Mouse (Mus musculus): ENCODE results near the gene Maea. TPM values are rescaled to one million over a fixed set of nuclear protein-coding genes. Genes with fewer than 3 reads are reported as not detected.

The Maea gene
- total RNA-seq, 4 experiments from 2014 or later = 91.7 to 104 (median 98.1) TPM

- DNase-seq (ENCODE audit: low spot score in 2 of 2) = no peak
Observed at GRCm38 (mm10) chr5:33357494-33357893, 22.2 kb downstream of the Maea start.

- DNase-seq (ENCODE audit: low spot score in 2 of 2) = no peak
Observed at GRCm38 (mm10) chr5:33358467-33358866, 23.2 kb downstream of the Maea start.

GRCm38 (mm10) chr5:33363263-33363662 is 28.0 kb downstream of the Maea start:
- no peak for DNase-seq (ENCODE audit: low spot score in 2 of 2)

- DNase-seq (ENCODE audit: low spot score in 2 of 2) = no peak
Observed at GRCm38 (mm10) chr5:33368651-33369050, 33.3 kb downstream of the Maea start.

- DNase-seq (ENCODE audit: low spot score in 2 of 2) = no peak
Observed at GRCm38 (mm10) chr5:33371137-33371536, 35.8 kb downstream of the Maea start.

GRCm38 (mm10) chr5:33371668-33372067 is 36.4 kb downstream of the Maea start:
- DNase-seq (ENCODE audit: low spot score in 2 of 2) = no peak

- DNase-seq (ENCODE audit: low spot score in 2 of 2) = no peak
Observed at GRCm38 (mm10) chr5:33372331-33373038, 37.2 kb downstream of the Maea start.

- DNase-seq (ENCODE audit: low spot score in 2 of 2) = no peak
Observed at GRCm38 (mm10) chr5:33377176-33377575, 41.9 kb downstream of the Maea start.

GRCm38 (mm10) chr5:33377801-33378301 is 42.5 kb downstream of the Maea start:
- DNase-seq (ENCODE audit: low spot score in 2 of 2) = peak in 1 of 2 experiments; percentile 50

- peak; percentile 97 to 98 for DNase-seq (ENCODE audit: low spot score in 2 of 2)
Observed at GRCm38 (mm10) chr5:33378302-33378854, 43.1 kb downstream of the Maea start, which contains the start of gene Uvssa. Gene Uvssa (plus strand): TSS chr5:33378549.

- no peak for DNase-seq (ENCODE audit: low spot score in 2 of 2)
Observed at GRCm38 (mm10) chr5:33387550-33387949, 52.2 kb downstream of the Maea start.

GRCm38 (mm10) chr5:33393803-33394202 is 58.5 kb downstream of the Maea start:
- peak; percentile 66 to 68 for DNase-seq (ENCODE audit: low spot score in 2 of 2)

GRCm38 (mm10) chr5:33395693-33396092 is 60.4 kb downstream of the Maea start:
- no peak for DNase-seq (ENCODE audit: low spot score in 2 of 2)

GRCm38 (mm10) chr5:33396828-33397227 is 61.5 kb downstream of the Maea start:
- no peak for DNase-seq (ENCODE audit: low spot score in 2 of 2)

- DNase-seq (ENCODE audit: low spot score in 2 of 2) = no peak
Observed at GRCm38 (mm10) chr5:33400819-33401218, 65.5 kb downstream of the Maea start.

GRCm38 (mm10) chr5:33420313-33420712 is 85.0 kb downstream of the Maea start:
- DNase-seq (ENCODE audit: low spot score in 2 of 2) = no peak

Other genes starting within 250 kb of the Maea start
- not detected for gene Slc5a1, start 231.3 kb upstream of the Maea start, total RNA-seq (2022)
- under 1 TPM in 1 of 4 experiments, not detected in 3; 0.46 TPM for gene Spon2, start 117.1 kb upstream of the Maea start, total RNA-seq (2022)
- gene Ctbp1, start 60.5 kb upstream of the Maea start, total RNA-seq (2022) = 100 to 1,000 TPM; 306 to 326 (median 313) TPM
- gene Uvssa, start 43.0 kb downstream of the Maea start, total RNA-seq (2022) = 1 to 10 TPM; 7.2 to 8.5 (median 8.0) TPM
- not detected for gene Nkx1-1, start 98.5 kb downstream of the Maea start, total RNA-seq (2022)

Measured in left cerebral cortex, adult 8-10 months (tissue).